Mouse (Mus musculus) MEL (cell line): ENCODE data around the gene Adgrf5. TPM values are rescaled to one million over a fixed set of nuclear protein-coding genes. Genes with fewer than 3 reads are reported as not detected.

Experiments used
- DNase-seq: peaks from one replicate; pipeline ENCODE4 v3.0.0; 2011; ENCODE audit warnings: low read depth, low spot score
- H3K27ac ChIP-seq: 2 replicates; pipeline ENCODE4 v1.5.1; 2012; ENCODE audit warnings: low read depth, mild to moderate bottlenecking, control low read depth, low read length, moderate library complexity; ENCODE audit not compliant: control insufficient read depth
- H3K27me3 ChIP-seq, 2 experiments: fragments of 150-350 bp in 1 of 2; sonication (generic) in 1 of 2; 2 replicates each; pipeline ENCODE4 v1.6.1; 2012; ENCODE audit warnings: low read length in 2 of 2, mild to moderate bottlenecking in 2 of 2, improper control_type of control experiment in 1 of 2, moderate library complexity in 1 of 2; ENCODE audit not compliant: insufficient read depth in 2 of 2, control insufficient read depth in 1 of 2
- H3K36me3 ChIP-seq, 2 experiments: 2 replicates each; pipeline ENCODE4 v1.6.1; 2012 to 2014; ENCODE audit warnings: low read length in 2 of 2, improper control_type of control experiment in 1 of 2, inconsistent platforms in 1 of 2, mild to moderate bottlenecking in 1 of 2; ENCODE audit not compliant: insufficient read depth in 2 of 2, control insufficient read depth in 1 of 2
- H3K4me1 ChIP-seq, 2 experiments: fragments of 150-350 bp in 1 of 2; sonication (generic) in 1 of 2; 2 replicates each; pipeline ENCODE4 v1.6.1; 2012; ENCODE audit warnings: low read length in 2 of 2, improper control_type of control experiment in 1 of 2, mild to moderate bottlenecking in 1 of 2; ENCODE audit not compliant: insufficient read depth in 2 of 2, control insufficient read depth in 1 of 2
- H3K4me3 ChIP-seq, 2 experiments: fragments of 150-350 bp in 1 of 2; sonication (generic) in 1 of 2; 2 replicates each; pipeline ENCODE4 v1.5.1; 2012; ENCODE audit warnings: low read depth in 2 of 2, low read length in 2 of 2, mild to moderate bottlenecking in 2 of 2, moderate library complexity in 2 of 2, control low read depth in 1 of 2, improper control_type of control experiment in 1 of 2; ENCODE audit not compliant: control insufficient read depth in 1 of 2, insufficient read depth in 1 of 2
- H3K79me2 ChIP-seq: 2 replicates; pipeline ENCODE4 v1.6.1; 2012; ENCODE audit warnings: mild to moderate bottlenecking, low read length, moderate library complexity; ENCODE audit not compliant: control insufficient read depth, poor library complexity, insufficient read depth
- H3K9ac ChIP-seq: 2 replicates; pipeline ENCODE4 v1.6.1; 2012; ENCODE audit warnings: low read depth, mild to moderate bottlenecking, control low read depth, low read length, moderate library complexity; ENCODE audit not compliant: control insufficient read depth, poor library complexity, severe bottlenecking
- H3K9me3 ChIP-seq: fragments of 150-350 bp; sonication (generic); replicated peaks from 2 replicates; pipeline ENCODE4 v1.6.1; 2012; ENCODE audit warnings: mild to moderate bottlenecking, low read length, improper control_type of control experiment, moderate library complexity; ENCODE audit not compliant: insufficient read depth
- CHD2 ChIP-seq: IDR thresholded peaks from 2 replicates; pipeline ENCODE4 v1.6.1; 2011; ENCODE audit warnings: low read length, improper control_type of control experiment
- E2F4 ChIP-seq: IDR thresholded peaks from 2 replicates; pipeline ENCODE4 v1.6.1; 2011; ENCODE audit warnings: low read depth, low read length, improper control_type of control experiment, borderline replicate concordance
- ELF1 ChIP-seq: IDR thresholded peaks from 2 replicates; pipeline ENCODE4 v1.6.1; 2014; ENCODE audit warnings: low read depth, mild to moderate bottlenecking, inconsistent platforms, low read length, improper control_type of control experiment, moderate library complexity
- EP300 ChIP-seq, 2 experiments: IDR thresholded peaks; 2 replicates each; pipeline ENCODE4 v1.6.1; 2011; ENCODE audit warnings: improper control_type of control experiment in 2 of 2, low read length in 2 of 2, low read depth in 1 of 2, mild to moderate bottlenecking in 1 of 2
- ETS1 ChIP-seq: IDR thresholded peaks from 2 replicates; pipeline ENCODE4 v1.6.1; 2012; ENCODE audit warnings: low read depth, mild to moderate bottlenecking, inconsistent platforms, low read length, improper control_type of control experiment, moderate library complexity
- GABPA ChIP-seq: IDR thresholded peaks from 2 replicates; pipeline ENCODE4 v1.6.1; 2012; ENCODE audit warnings: low read depth, mild to moderate bottlenecking, inconsistent platforms, low read length, improper control_type of control experiment, moderate library complexity
- GATA1 ChIP-seq: IDR thresholded peaks from 2 replicates; pipeline ENCODE4 v1.6.1; 2011; ENCODE audit warnings: low read depth, low read length, improper control_type of control experiment
- KAT2A ChIP-seq: conservative IDR thresholded peaks from 2 replicates; pipeline ENCODE4 v1.6.1; 2012; ENCODE audit warnings: low read depth, low read length, improper control_type of control experiment, inconsistent platforms
- MAZ ChIP-seq: IDR thresholded peaks from 2 replicates; pipeline ENCODE4 v1.6.1; 2012; ENCODE audit warnings: low read depth, mild to moderate bottlenecking, inconsistent platforms, low read length, improper control_type of control experiment
- MXI1 ChIP-seq: IDR thresholded peaks from 2 replicates; pipeline ENCODE4 v1.6.1; 2011; ENCODE audit warnings: mild to moderate bottlenecking, low read depth, low read length, improper control_type of control experiment
- MYB ChIP-seq: IDR thresholded peaks from 2 replicates; pipeline ENCODE4 v1.6.1; 2011; ENCODE audit warnings: mild to moderate bottlenecking, low read depth, low read length, improper control_type of control experiment
- NELFE ChIP-seq: IDR thresholded peaks from 2 replicates; pipeline ENCODE4 v1.6.1; 2011; ENCODE audit warnings: low read depth, low read length, improper control_type of control experiment
- POLR2A ChIP-seq, 2 experiments: IDR thresholded peaks; 2 replicates each; pipeline ENCODE4 v1.6.1; 2011 to 2012; ENCODE audit warnings: low read length in 2 of 2, mild to moderate bottlenecking in 2 of 2, control low read depth in 1 of 2, improper control_type of control experiment in 1 of 2, low read depth in 1 of 2, moderate library complexity in 1 of 2; ENCODE audit not compliant: control insufficient read depth in 1 of 2, insufficient read depth in 1 of 2, poor library complexity in 1 of 2
- RAD21 ChIP-seq: IDR thresholded peaks from 2 replicates; pipeline ENCODE4 v1.6.1; 2011; ENCODE audit warnings: mild to moderate bottlenecking, low read depth, low read length, improper control_type of control experiment
- RCOR1 ChIP-seq: IDR thresholded peaks from 2 replicates; pipeline ENCODE4 v1.6.1; 2012; ENCODE audit warnings: low read depth, mild to moderate bottlenecking, inconsistent platforms, low read length, improper control_type of control experiment
- SMC3 ChIP-seq: IDR thresholded peaks from 2 replicates; pipeline ENCODE4 v1.6.1; 2011; ENCODE audit warnings: low read depth, low read length, improper control_type of control experiment
- TAL1 ChIP-seq: IDR thresholded peaks from 2 replicates; pipeline ENCODE4 v1.6.1; 2012; ENCODE audit warnings: mild to moderate bottlenecking, inconsistent platforms, low read length, moderate library complexity, mixed read lengths
- UBTF ChIP-seq: IDR thresholded peaks from 2 replicates; pipeline ENCODE4 v1.6.1; 2012; ENCODE audit warnings: low read depth, mild to moderate bottlenecking, inconsistent platforms, low read length, improper control_type of control experiment, moderate library complexity, borderline replicate concordance; ENCODE audit not compliant: insufficient read depth
- USF1 ChIP-seq: IDR thresholded peaks from 2 replicates; pipeline ENCODE4 v1.6.1; 2014; ENCODE audit warnings: low read depth, mild to moderate bottlenecking, inconsistent platforms, low read length, improper control_type of control experiment, moderate library complexity
- USF2 ChIP-seq, 2 experiments: IDR thresholded peaks; 2 replicates each; pipeline ENCODE4 v1.6.1; 2011 to 2012; ENCODE audit warnings: improper control_type of control experiment in 2 of 2, low read length in 2 of 2, borderline replicate concordance in 1 of 2, inconsistent platforms in 1 of 2, low read depth in 1 of 2, mild to moderate bottlenecking in 1 of 2; ENCODE audit not compliant: insufficient read depth in 1 of 2
- ZMIZ1 ChIP-seq: IDR thresholded peaks from 2 replicates; pipeline ENCODE4 v1.6.1; 2012; ENCODE audit warnings: low read depth, mild to moderate bottlenecking, inconsistent platforms, low read length, improper control_type of control experiment, moderate library complexity
- ZNF384 ChIP-seq: IDR thresholded peaks from 2 replicates; pipeline ENCODE4 v1.6.1; 2012; ENCODE audit warnings: low read depth, mild to moderate bottlenecking, inconsistent platforms, low read length, improper control_type of control experiment
- polyA plus RNA-seq, 2 experiments: library from polyadenylated mRNA; stranded (reverse) in 1 of 2; unstranded in 1 of 2; fragments of >175 nt in 1 of 2; fragments of >200 nt in 1 of 2; gene quantifications; 2 replicates each; pipeline versions ENCODE4 v1.2.1 to v1.2.4; 2012; ENCODE audit warnings: low replicate concordance in 2 of 2, low read depth in 1 of 2; ENCODE audit not compliant: insufficient read length in 2 of 2, insufficient read depth in 1 of 2, missing spikeins in 1 of 2
- total RNA-seq: library from RNA; depleted of rRNA; stranded (reverse); fragments of 300-350 nt; gene quantifications from 2 replicates; pipeline ENCODE4 v1.2.3, GENCODE M21; 2012; rRNA removed

Adgrf5 gene
- total RNA-seq (not detected in 2 replicates), polyA plus RNA-seq (not detected)

GRCm38 (mm10) chr17:43359826-43360619 lies at the start of gene Adgrf5:
Gene Adgrf5, plus strand, starts transcription at chr17:43360451.
- H3K9ac ChIP-seq, result no peak within 1 kb of the TSS

DNA sequence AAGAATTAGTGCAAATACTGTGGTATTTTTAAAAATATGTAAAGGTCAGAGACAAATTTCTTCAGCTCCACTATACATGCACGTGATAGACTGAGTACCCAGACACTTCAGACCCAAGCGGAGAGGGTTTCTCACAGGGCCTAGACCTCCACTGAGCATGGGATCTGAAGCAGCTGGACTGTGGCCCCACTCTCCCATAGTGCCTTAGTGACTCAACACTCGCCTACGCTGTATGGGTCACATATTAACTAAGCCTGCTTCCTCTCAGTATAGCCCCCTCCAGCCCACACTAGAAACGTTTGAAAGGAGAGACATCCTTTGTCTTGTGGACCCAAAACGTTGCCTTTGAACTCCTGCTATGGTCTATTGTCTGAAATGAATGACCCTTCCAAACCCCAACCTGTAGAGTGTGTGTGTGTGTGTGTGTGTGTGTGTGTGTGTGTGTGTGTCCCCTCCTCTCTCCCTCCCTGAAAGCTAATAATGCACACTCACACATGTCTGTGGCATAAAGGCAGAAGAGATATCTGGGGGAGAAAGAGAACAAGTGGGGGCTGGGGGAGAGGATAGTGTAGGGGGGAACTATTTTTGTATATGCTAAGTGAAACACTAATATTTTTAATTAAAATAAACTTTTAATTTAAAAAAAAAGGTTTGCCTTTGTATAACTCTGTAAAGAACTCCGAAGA lies 34.1 kb upstream of the Adgrf5 start:
- H3K9ac ChIP-seq, result no peak overlapping the region
- no peak for DNase-seq
- no peak overlapping the region for H3K27ac ChIP-seq
- H3K4me3 ChIP-seq, result no peak overlapping the region
- no peaks in the 10 kb centered on the region for H3K9me3 ChIP-seq
- no peaks in the 10 kb centered on the region for H3K36me3 ChIP-seq
- H3K27me3 ChIP-seq, result no peaks in the 10 kb centered on the region; a peak in 1 of 4 replicates
- H3K4me1 ChIP-seq, result no peaks in the 10 kb centered on the region
- H3K79me2 ChIP-seq, result no peaks in the 10 kb centered on the region
- TF ChIP-seq EP300 (IDR thresholded peaks at IDR 0.05; ENCODE audit: low read depth in 1 of 2, low read length in 2 of 2) (no peak), MYB (no peak), POLR2A (IDR thresholded peaks at IDR 0.05; ENCODE audit: control insufficient read depth in 1 of 2, insufficient read depth in 1 of 2, low read depth in 1 of 2, low read length in 2 of 2, poor library complexity in 1 of 2) (no peak), UBTF (no peak), ZNF384 (no peak), ETS1 (no peak), GABPA (no peak), NELFE (no peak), RCOR1 (no peak), USF2 (IDR thresholded peaks at IDR 0.05; ENCODE audit: borderline replicate concordance in 1 of 2, insufficient read depth in 1 of 2, low read depth in 1 of 2, low read length in 2 of 2) (no peak)

More at GRCm38 (mm10) chr17:43359826-43360619, at the start of gene Adgrf5:
- TF ChIP-seq ZMIZ1 (no peak), USF1 (no peak), MXI1 (no peak), RAD21 (no peak), E2F4 (no peak), SMC3 (no peak), CHD2 (no peak), EP300 (IDR thresholded peaks at IDR 0.05; ENCODE audit: low read depth in 1 of 2, low read length in 2 of 2) (no peak), TAL1 (no peak), MAZ (no peak), ELF1 (no peak), GATA1 (no peak), KAT2A (no peak)
- TF ChIP-seq, all 39 proteins: peak for 0
- Histone ChIP-seq H3K79me2 (no peaks in the 10 kb centered on the region), H3K27me3 (no peaks in the 10 kb centered on the region), H3K4me1 (no peaks in the 10 kb centered on the region), H3K9me3 (no peaks in the 10 kb centered on the region), H3K27ac (no peak within 1 kb of the TSS), H3K4me3 (no peak within 1 kb of the TSS), H3K36me3 (no peaks in the 10 kb centered on the region)
- DNase-seq, result no peak
